Mouse (Mus musculus): ENCODE results near the gene Tmem8b. TPM values are rescaled to one million over a fixed set of nuclear protein-coding genes. Genes with fewer than 3 reads are reported as not detected.

Tmem8b gene
- polyA plus RNA-seq, 1 experiment from 2014 or later, result 3.6 TPM

- 91% methylated on average over 13 of the region's 13 CpGs for WGBS
- no peaks in the 10 kb centered on the region for H3K36me3 ChIP-seq
- no peak overlapping the region for H3K9ac ChIP-seq
- no peaks in the 10 kb centered on the region for H3K27me3 ChIP-seq
- no peak for ATAC-seq (replicated peaks; ENCODE audit: low FRiP score)
- no peak overlapping the region for H3K4me3 ChIP-seq (replicated peaks)
- H3K27ac ChIP-seq, result no peak overlapping the region
- H3K4me1 ChIP-seq, result no peaks in the 10 kb centered on the region
- H3K4me2 ChIP-seq, result no peak overlapping the region
- no peaks in the 10 kb centered on the region for H3K9me3 ChIP-seq (replicated peaks)
These were observed 27.8 kb downstream of the Tmem8b start for GRCm38 (mm10) chr4:43696561-43696960.

GRCm38 (mm10) chr4:43700707-43701106 lies 31.9 kb downstream of the Tmem8b start, which contains the start of gene Olfr70:
Olfr70 (minus strand) TSS chr4:43700807.
- Histone ChIP-seq H3K27ac (no peak within 1 kb of the TSS), H3K9ac (no peak within 1 kb of the TSS), H3K4me3 (replicated peaks) (no peak within 1 kb of the TSS), H3K4me1 (0 out of 2 replicates have a peak, but pooled peaks cover 10% of the 10 kb centered on the region), H3K36me3 (no peaks in the 10 kb centered on the region), H3K27me3 (no peaks in the 10 kb centered on the region), H3K9me3 (replicated peaks) (no peaks in the 10 kb centered on the region), H3K4me2 (no peak within 1 kb of the TSS)
- WGBS, result 92% methylated on average over 6 of the region's 6 CpGs
- ATAC-seq (replicated peaks; ENCODE audit: low FRiP score), result no peak

- H3K9me3 ChIP-seq (replicated peaks), result no peaks in the 10 kb centered on the region
- 0 out of 2 replicates have a peak, but pooled peaks cover 4% of the 10 kb centered on the region for H3K27me3 ChIP-seq
- H3K4me1 ChIP-seq, result 0 out of 2 replicates have a peak, but pooled peaks cover 10% of the 10 kb centered on the region
- H3K4me2 ChIP-seq, result no peak overlapping the region
- H3K36me3 ChIP-seq, result no peaks in the 10 kb centered on the region
- H3K9ac ChIP-seq, result no peak overlapping the region
- no peak for ATAC-seq (replicated peaks; ENCODE audit: low FRiP score)
- WGBS, result 79% methylated on average over 6 of the region's 6 CpGs
- no peak overlapping the region for H3K4me3 ChIP-seq (replicated peaks)
- H3K27ac ChIP-seq, result no peak overlapping the region
These were observed 34.7 kb downstream of the Tmem8b start for GRCm38 (mm10) chr4:43703439-43703838.

- H3K4me2 ChIP-seq, result no peak overlapping the region
- 58% methylated on average over 8 of the region's 8 CpGs for WGBS
- H3K9me3 ChIP-seq (replicated peaks), result no peaks in the 10 kb centered on the region
- ATAC-seq (replicated peaks; ENCODE audit: low FRiP score), result 0 out of 2 replicates have a peak, but pooled peaks have one; percentile 15
- H3K4me1 ChIP-seq, result 0 out of 2 replicates have a peak, but pooled peaks cover 10% of the 10 kb centered on the region
- H3K27me3 ChIP-seq, result 0 out of 2 replicates have a peak, but pooled peaks cover 4% of the 10 kb centered on the region
- no peak overlapping the region for H3K27ac ChIP-seq
- H3K4me3 ChIP-seq (replicated peaks), result no peak overlapping the region
- H3K9ac ChIP-seq, result no peak overlapping the region
- no peaks in the 10 kb centered on the region for H3K36me3 ChIP-seq
These were observed 35.1 kb downstream of the Tmem8b start for GRCm38 (mm10) chr4:43703851-43704250.

- Histone ChIP-seq H3K9me3 (replicated peaks) (no peaks in the 10 kb centered on the region), H3K27me3 (peaks cover 14% of the 10 kb centered on the region), H3K4me3 (replicated peaks) (no peak overlapping the region), H3K27ac (no peak overlapping the region), H3K4me2 (no peak overlapping the region), H3K9ac (no peak overlapping the region), H3K36me3 (no peaks in the 10 kb centered on the region), H3K4me1 (0 out of 2 replicates have a peak, but pooled peaks cover 10% of the 10 kb centered on the region)
- 78% methylated on average over 13 of the region's 13 CpGs for WGBS
- ATAC-seq (replicated peaks; ENCODE audit: low FRiP score), result no peak
These were observed 37.2 kb downstream of the Tmem8b start for GRCm38 (mm10) chr4:43705991-43706390.

GRCm38 (mm10) chr4:43709869-43710268 lies 41.1 kb downstream of the Tmem8b start, which contains the start of gene Olfr71:
Olfr71 (minus strand) TSS chr4:43710255.
- H3K9me3 ChIP-seq (replicated peaks), result no peaks in the 10 kb centered on the region
- ATAC-seq (replicated peaks; ENCODE audit: low FRiP score), result no peak
- H3K4me2 ChIP-seq, result no peak within 1 kb of the TSS
- H3K27ac ChIP-seq, result no peak within 1 kb of the TSS
- 0 out of 2 replicates have a peak, but pooled peaks cover 6% of the 10 kb centered on the region for H3K4me1 ChIP-seq
- 74% methylated on average over 6 of the region's 6 CpGs for WGBS
- H3K27me3 ChIP-seq, result peaks cover 14% of the 10 kb centered on the region
- H3K4me3 ChIP-seq (replicated peaks), result no peak within 1 kb of the TSS
- H3K36me3 ChIP-seq, result no peaks in the 10 kb centered on the region
- no peak within 1 kb of the TSS for H3K9ac ChIP-seq

- H3K9ac ChIP-seq, result no peak overlapping the region
- peaks cover 10% of the 10 kb centered on the region for H3K27me3 ChIP-seq
- no peak overlapping the region for H3K4me2 ChIP-seq
- H3K27ac ChIP-seq, result no peak overlapping the region
- H3K4me3 ChIP-seq (replicated peaks), result no peak overlapping the region
- no peaks in the 10 kb centered on the region for H3K36me3 ChIP-seq
- 4% methylated on average over 2 of the region's 2 CpGs for WGBS
- H3K9me3 ChIP-seq (replicated peaks), result no peaks in the 10 kb centered on the region
- H3K4me1 ChIP-seq, result 0 out of 2 replicates have a peak, but pooled peaks cover 6% of the 10 kb centered on the region
- no peak for ATAC-seq (replicated peaks; ENCODE audit: low FRiP score)
These were observed 43.0 kb downstream of the Tmem8b start for GRCm38 (mm10) chr4:43711821-43712220.

GRCm38 (mm10) chr4:43713652-43714219 lies 45.0 kb downstream of the Tmem8b start:
- no peak for ATAC-seq (replicated peaks; ENCODE audit: low FRiP score)
- H3K4me1 ChIP-seq, result 0 out of 2 replicates have a peak, but pooled peaks cover 6% of the 10 kb centered on the region
- no peak overlapping the region for H3K27ac ChIP-seq
- peaks cover 10% of the 10 kb centered on the region for H3K27me3 ChIP-seq
- no peak overlapping the region for H3K9ac ChIP-seq
- no peak overlapping the region for H3K4me2 ChIP-seq
- H3K36me3 ChIP-seq, result no peaks in the 10 kb centered on the region
- WGBS, result 22% methylated on average over 7 of the region's 7 CpGs
- H3K4me3 ChIP-seq (replicated peaks), result no peak overlapping the region
- H3K9me3 ChIP-seq (replicated peaks), result no peaks in the 10 kb centered on the region

- Histone ChIP-seq H3K27ac (no peak overlapping the region), H3K4me2 (no peak overlapping the region), H3K4me1 (no peaks in the 10 kb centered on the region), H3K27me3 (no peaks in the 10 kb centered on the region; the same call in 1 of the 2 replicates), H3K4me3 (replicated peaks) (no peak overlapping the region), H3K9ac (no peak overlapping the region), H3K9me3 (replicated peaks) (no peaks in the 10 kb centered on the region), H3K36me3 (no peaks in the 10 kb centered on the region)
- WGBS, result 65% methylated on average over 15 of the region's 16 CpGs
- ATAC-seq (replicated peaks; ENCODE audit: low FRiP score), result no peak
These were observed 51.9 kb downstream of the Tmem8b start for GRCm38 (mm10) chr4:43720491-43721228.

- no peak for ATAC-seq (replicated peaks; ENCODE audit: low FRiP score)
- H3K4me3 ChIP-seq (replicated peaks), result no peak overlapping the region
- 84% methylated on average over 4 of the region's 4 CpGs for WGBS
- no peaks in the 10 kb centered on the region for H3K36me3 ChIP-seq
- no peak overlapping the region for H3K27ac ChIP-seq
- no peak overlapping the region for H3K4me2 ChIP-seq
- H3K27me3 ChIP-seq, result no peaks in the 10 kb centered on the region
- no peaks in the 10 kb centered on the region for H3K9me3 ChIP-seq (replicated peaks)
- no peak overlapping the region for H3K9ac ChIP-seq
- peaks cover 12% of the 10 kb centered on the region for H3K4me1 ChIP-seq
These were observed 53.4 kb downstream of the Tmem8b start for GRCm38 (mm10) chr4:43722191-43722590.

GRCm38 (mm10) chr4:43724764-43725163 lies 56.0 kb downstream of the Tmem8b start:
- ATAC-seq (replicated peaks; ENCODE audit: low FRiP score), result no peak
- Histone ChIP-seq H3K27ac (no peak overlapping the region), H3K36me3 (no peaks in the 10 kb centered on the region), H3K9me3 (replicated peaks) (no peaks in the 10 kb centered on the region), H3K4me2 (no peak overlapping the region), H3K27me3 (no peaks in the 10 kb centered on the region), H3K4me3 (replicated peaks) (no peak overlapping the region), H3K4me1 (peaks cover 38% of the 10 kb centered on the region), H3K9ac (no peak overlapping the region)
- WGBS, result 36% methylated on average over 1 of the region's 1 CpGs

- peaks cover 50% of the 10 kb centered on the region for H3K4me1 ChIP-seq
- H3K27ac ChIP-seq, result no peak overlapping the region
- 68% methylated on average over 12 of the region's 12 CpGs for WGBS
- H3K36me3 ChIP-seq, result no peaks in the 10 kb centered on the region
- H3K4me3 ChIP-seq (replicated peaks), result no peak overlapping the region
- H3K27me3 ChIP-seq, result no peaks in the 10 kb centered on the region; the same call in 1 of the 2 replicates
- H3K4me2 ChIP-seq, result no peak overlapping the region
- H3K9ac ChIP-seq, result no peak overlapping the region
- no peaks in the 10 kb centered on the region for H3K9me3 ChIP-seq (replicated peaks)
- no peak for ATAC-seq (replicated peaks; ENCODE audit: low FRiP score)
These were observed 57.6 kb downstream of the Tmem8b start for GRCm38 (mm10) chr4:43726228-43726993.

Data from kidney, embryonic 15.5 days (tissue).